Mouse (Mus musculus): ENCODE results near the gene A4galt. TPM values are rescaled to one million over a fixed set of nuclear protein-coding genes. Genes with fewer than 3 reads are reported as not detected.

Gene A4galt
- polyA plus RNA-seq, 1 experiment from 2014 or later: 2.3 TPM

- 89% methylated on average over 7 of the region's 7 CpGs for WGBS
- no peak for ATAC-seq
- no peak overlapping the region for H3K9ac ChIP-seq (ENCODE audit: low read length)
- H3K4me3 ChIP-seq (ENCODE audit: low read depth, low read length): no peak overlapping the region
- 0 out of 2 replicates have a peak, but pooled peaks cover 1% of the 10 kb centered on the region for H3K4me1 ChIP-seq (ENCODE audit: control insufficient read depth, insufficient read depth, low read length)
- no peak for DNase-seq (ENCODE audit: low spot score)
- H3K27ac ChIP-seq (ENCODE audit: low read depth, low read length): no peak overlapping the region
- H3K36me3 ChIP-seq (ENCODE audit: control insufficient read depth, insufficient read depth, low read length): no peaks in the 10 kb centered on the region
- H3K4me2 ChIP-seq (ENCODE audit: low read length): no peak overlapping the region
- no peaks in the 10 kb centered on the region for H3K9me3 ChIP-seq (replicated peaks; ENCODE audit: control insufficient read depth, low read length)
- peaks cover 15% of the 10 kb centered on the region for H3K27me3 ChIP-seq (replicated peaks; ENCODE audit: control insufficient read depth, insufficient read depth, low read length)
Observed at GRCm38 (mm10) chr15:83255944-83256343, 4.4 kb upstream of the A4galt start.

GRCm38 (mm10) chr15:83255191-83255782 lies 3.7 kb upstream of the A4galt start:
- H3K4me3 ChIP-seq (ENCODE audit: low read depth, low read length): no peak overlapping the region
- H3K9me3 ChIP-seq (replicated peaks; ENCODE audit: control insufficient read depth, low read length): no peaks in the 10 kb centered on the region
- H3K27ac ChIP-seq (ENCODE audit: low read depth, low read length): no peak overlapping the region
- H3K27me3 ChIP-seq (replicated peaks; ENCODE audit: control insufficient read depth, insufficient read depth, low read length): peaks cover 21% of the 10 kb centered on the region
- WGBS: 94% methylated on average over 3 of the region's 4 CpGs
- no peak overlapping the region for H3K4me2 ChIP-seq (ENCODE audit: low read length)
- H3K36me3 ChIP-seq (ENCODE audit: control insufficient read depth, insufficient read depth, low read length): no peaks in the 10 kb centered on the region
- H3K4me1 ChIP-seq (ENCODE audit: control insufficient read depth, insufficient read depth, low read length): 0 out of 2 replicates have a peak, but pooled peaks cover 4% of the 10 kb centered on the region
- no peak for DNase-seq (ENCODE audit: low spot score)
- no peak for ATAC-seq
- H3K9ac ChIP-seq (ENCODE audit: low read length): no peak overlapping the region

- Histone ChIP-seq H3K9me3 (replicated peaks; ENCODE audit: control insufficient read depth, low read length) (no peaks in the 10 kb centered on the region), H3K4me3 (ENCODE audit: low read depth, low read length) (no peak overlapping the region), H3K36me3 (ENCODE audit: control insufficient read depth, insufficient read depth, low read length) (no peaks in the 10 kb centered on the region), H3K27ac (ENCODE audit: low read depth, low read length) (no peak overlapping the region), H3K4me2 (ENCODE audit: low read length) (no peak overlapping the region), H3K4me1 (ENCODE audit: control insufficient read depth, insufficient read depth, low read length) (0 out of 2 replicates have a peak, but pooled peaks cover 4% of the 10 kb centered on the region), H3K27me3 (replicated peaks; ENCODE audit: control insufficient read depth, insufficient read depth, low read length) (peaks cover 26% of the 10 kb centered on the region), H3K9ac (ENCODE audit: low read length) (no peak overlapping the region)
- 75% methylated on average over 10 of the region's 10 CpGs for WGBS
- DNase-seq (ENCODE audit: low spot score) (no peak), ATAC-seq (no peak)
Observed at GRCm38 (mm10) chr15:83254372-83255070, 2.9 kb upstream of the A4galt start.

- Histone ChIP-seq H3K27ac (ENCODE audit: low read depth, low read length) (no peak overlapping the region), H3K9ac (ENCODE audit: low read length) (no peak overlapping the region), H3K36me3 (ENCODE audit: control insufficient read depth, insufficient read depth, low read length) (no peaks in the 10 kb centered on the region), H3K4me1 (ENCODE audit: control insufficient read depth, insufficient read depth, low read length) (0 out of 2 replicates have a peak, but pooled peaks cover 4% of the 10 kb centered on the region), H3K9me3 (replicated peaks; ENCODE audit: control insufficient read depth, low read length) (no peaks in the 10 kb centered on the region), H3K27me3 (replicated peaks; ENCODE audit: control insufficient read depth, insufficient read depth, low read length) (peaks cover 26% of the 10 kb centered on the region), H3K4me2 (ENCODE audit: low read length) (no peak overlapping the region), H3K4me3 (ENCODE audit: low read depth, low read length) (no peak overlapping the region)
- 68% methylated on average over 14 of the region's 14 CpGs for WGBS
- DNase-seq (ENCODE audit: low spot score) (no peak), ATAC-seq (no peak)
Observed at GRCm38 (mm10) chr15:83252060-83252459, 486 bp upstream of the A4galt start.

- H3K36me3 ChIP-seq (ENCODE audit: control insufficient read depth, insufficient read depth, low read length): no peaks in the 10 kb centered on the region
- H3K9me3 ChIP-seq (replicated peaks; ENCODE audit: control insufficient read depth, low read length): no peaks in the 10 kb centered on the region
- peaks cover 26% of the 10 kb centered on the region for H3K27me3 ChIP-seq (replicated peaks; ENCODE audit: control insufficient read depth, insufficient read depth, low read length)
- peak overlapping the region; percentile 36 for H3K4me3 ChIP-seq (ENCODE audit: low read depth, low read length)
- ATAC-seq (no peak), DNase-seq (ENCODE audit: low spot score) (no peak)
- H3K4me1 ChIP-seq (ENCODE audit: control insufficient read depth, insufficient read depth, low read length): 0 out of 2 replicates have a peak, but pooled peaks cover 4% of the 10 kb centered on the region
- H3K4me2 ChIP-seq (ENCODE audit: low read length): peak overlapping the region; percentile 71
- WGBS: under 1% methylated on average over 20 of the region's 20 CpGs
- no peak overlapping the region for H3K27ac ChIP-seq (ENCODE audit: low read depth, low read length)
- peak overlapping the region; percentile 52; the same call in 1 of the 2 replicates for H3K9ac ChIP-seq (ENCODE audit: low read length)
Observed at GRCm38 (mm10) chr15:83250651-83251175, 861 bp downstream of the A4galt start.

GRCm38 (mm10) chr15:83249535-83250287 lies 1.9 kb downstream of the A4galt start:
- DNase-seq (ENCODE audit: low spot score): no peak
- Histone ChIP-seq H3K9me3 (replicated peaks; ENCODE audit: control insufficient read depth, low read length) (no peaks in the 10 kb centered on the region), H3K36me3 (ENCODE audit: control insufficient read depth, insufficient read depth, low read length) (no peaks in the 10 kb centered on the region), H3K4me1 (ENCODE audit: control insufficient read depth, insufficient read depth, low read length) (0 out of 2 replicates have a peak, but pooled peaks cover 4% of the 10 kb centered on the region), H3K4me3 (ENCODE audit: low read depth, low read length) (no peak overlapping the region), H3K27ac (ENCODE audit: low read depth, low read length) (no peak overlapping the region), H3K27me3 (replicated peaks; ENCODE audit: control insufficient read depth, insufficient read depth, low read length) (peaks cover 26% of the 10 kb centered on the region), H3K9ac (ENCODE audit: low read length) (no peak overlapping the region), H3K4me2 (ENCODE audit: low read length) (no peak overlapping the region)
- ATAC-seq: no peak
- WGBS: 89% methylated on average over 12 of the region's 12 CpGs

- WGBS: 65% methylated on average over 14 of the region's 14 CpGs
- ATAC-seq: no peak
- no peak for DNase-seq (ENCODE audit: low spot score)
Observed at GRCm38 (mm10) chr15:83248236-83248844, 3.2 kb downstream of the A4galt start.

GRCm38 (mm10) chr15:83244371-83244770 lies 7.2 kb downstream of the A4galt start:
- DNase-seq (ENCODE audit: low spot score) (no peak), ATAC-seq (no peak)
- Histone ChIP-seq H3K4me1 (ENCODE audit: control insufficient read depth, insufficient read depth, low read length) (no peaks in the 10 kb centered on the region), H3K4me2 (ENCODE audit: low read length) (no peak overlapping the region), H3K4me3 (ENCODE audit: low read depth, low read length) (no peak overlapping the region), H3K36me3 (ENCODE audit: control insufficient read depth, insufficient read depth, low read length) (no peaks in the 10 kb centered on the region), H3K27ac (ENCODE audit: low read depth, low read length) (no peak overlapping the region), H3K9me3 (replicated peaks; ENCODE audit: control insufficient read depth, low read length) (no peaks in the 10 kb centered on the region), H3K9ac (ENCODE audit: low read length) (no peak overlapping the region), H3K27me3 (replicated peaks; ENCODE audit: control insufficient read depth, insufficient read depth, low read length) (no peaks in the 10 kb centered on the region)
- WGBS: 81% methylated on average over 3 of the region's 3 CpGs

More at GRCm38 (mm10) chr15:83248236-83248844, 3.2 kb downstream of the A4galt start:
- H3K4me2 ChIP-seq (ENCODE audit: low read length): no peak overlapping the region
- H3K4me1 ChIP-seq (ENCODE audit: control insufficient read depth, insufficient read depth, low read length): 0 out of 2 replicates have a peak, but pooled peaks cover 4% of the 10 kb centered on the region
- peaks cover 26% of the 10 kb centered on the region for H3K27me3 ChIP-seq (replicated peaks; ENCODE audit: control insufficient read depth, insufficient read depth, low read length)
- no peak overlapping the region for H3K4me3 ChIP-seq (ENCODE audit: low read depth, low read length)
- no peaks in the 10 kb centered on the region for H3K36me3 ChIP-seq (ENCODE audit: control insufficient read depth, insufficient read depth, low read length)
- no peaks in the 10 kb centered on the region for H3K9me3 ChIP-seq (replicated peaks; ENCODE audit: control insufficient read depth, low read length)
- H3K27ac ChIP-seq (ENCODE audit: low read depth, low read length): no peak overlapping the region
- H3K9ac ChIP-seq (ENCODE audit: low read length): no peak overlapping the region

All from forebrain, embryonic 14.5 days (tissue).